Mouse (Mus musculus): ENCODE measurements around the gene Hoxd3.

DNA sequence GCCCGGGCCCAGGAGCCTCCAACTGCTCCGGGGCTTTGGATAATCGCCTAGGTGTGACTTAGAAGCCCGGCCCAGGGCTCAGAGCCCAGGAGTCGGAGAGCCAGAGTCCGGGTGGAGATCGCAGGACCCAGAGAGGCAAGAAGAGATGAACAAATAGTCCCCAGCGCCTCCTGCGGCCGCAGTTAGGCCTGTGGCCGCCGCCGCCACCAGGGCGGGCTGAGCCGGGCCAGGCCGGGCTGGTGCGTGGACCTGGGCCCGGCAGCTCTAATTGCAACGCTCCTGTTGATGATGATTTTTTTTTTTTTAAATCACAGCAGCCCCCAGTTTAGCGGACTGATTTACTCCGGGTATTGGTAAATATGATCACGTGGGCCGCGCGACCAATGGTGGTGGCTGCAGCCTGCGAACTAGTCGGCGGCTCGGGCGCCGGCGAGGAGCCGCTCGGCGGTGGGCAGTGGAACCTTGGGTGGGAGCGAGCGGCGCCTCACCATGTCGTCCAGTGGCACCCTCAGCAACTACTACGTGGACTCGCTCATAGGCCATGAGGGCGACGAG is 14.1 kb upstream of the Hoxd3 start, which contains the start of gene Hoxd9:
- TF ChIP-seq RCOR1 (IDR thresholded peaks at IDR 0.05; ENCODE audit: low read depth, low read length), result no peak
- TF ChIP-seq POLR2A (IDR thresholded peaks at IDR 0.05; ENCODE audit: control insufficient read depth in 1 of 2, insufficient read depth in 1 of 2, low read depth in 1 of 2, low read length in 2 of 2, poor library complexity in 1 of 2), result no peak
- no peak for TF ChIP-seq CTCF (IDR thresholded peaks at IDR 0.05 in 2 of 3, conservative IDR thresholded peaks at IDR 0.05 in 1 of 3; ENCODE audit: control insufficient read depth in 1 of 3, insufficient read depth in 1 of 3, low read depth in 2 of 3, low read length in 3 of 3, poor library complexity in 1 of 3, severe bottlenecking in 1 of 3)
- no peak for TF ChIP-seq USF1 (IDR thresholded peaks at IDR 0.05; ENCODE audit: low read depth, low read length)
- TF ChIP-seq TCF12 (IDR thresholded peaks at IDR 0.05; ENCODE audit: low read depth, low read length), result no peak
- no peak for TF ChIP-seq EP300 (IDR thresholded peaks at IDR 0.05; ENCODE audit: low read depth in 1 of 2, low read length in 2 of 2)
